Mouse (Mus musculus) liver, adult 2 months (tissue): Measurements from ENCODE around the gene G6pc. TPM values are rescaled to one million over a fixed set of nuclear protein-coding genes. Genes with fewer than 3 reads are reported as not detected.
A peak's percentile ranks its signal among the peaks of the same experiment; 100 is the strongest.

Experiments used
- DNase-seq: peaks from one replicate; pipeline ENCODE4 v3.0.0-alpha.2; 2011; ENCODE audit warnings: low read depth, low spot score; ENCODE audit errors: extremely low read depth
- H3K27ac ChIP-seq: fragments of 200-500 bp; replicated peaks from 2 replicates; pipeline ENCODE4 v1.5.1; 2012; ENCODE audit warnings: low read depth, mild to moderate bottlenecking, control low read depth, inconsistent platforms, low read length; ENCODE audit not compliant: insufficient read depth
- H3K27me3 ChIP-seq: fragments of 200-500 bp; 2 replicates; pipeline ENCODE4 v1.6.1; 2012; ENCODE audit warnings: mild to moderate bottlenecking, moderate library complexity, low read length, inconsistent platforms; ENCODE audit not compliant: control insufficient read depth, insufficient read depth
- H3K36me3 ChIP-seq: fragments of 200-500 bp; 2 replicates; pipeline ENCODE4 v1.6.1; 2012; ENCODE audit warnings: low read length, inconsistent platforms; ENCODE audit not compliant: control insufficient read depth, insufficient read depth
- H3K4me1 ChIP-seq: fragments of 200-500 bp; 2 replicates; pipeline ENCODE4 v1.6.1; 2011; ENCODE audit warnings: low read length; ENCODE audit not compliant: control insufficient read depth, insufficient read depth
- H3K4me3 ChIP-seq: fragments of 200-500 bp; 2 replicates; pipeline ENCODE4 v1.5.1; 2011; ENCODE audit warnings: low read depth, mild to moderate bottlenecking, control low read depth, low read length, moderate library complexity; ENCODE audit not compliant: insufficient read depth
- H3K79me2 ChIP-seq: fragments of 200-500 bp; 2 replicates; pipeline ENCODE4 v1.6.1; 2012; ENCODE audit warnings: inconsistent platforms, mild to moderate bottlenecking, low read length, moderate library complexity; ENCODE audit not compliant: control insufficient read depth, insufficient read depth
- H3K9ac ChIP-seq: fragments of 200-500 bp; 2 replicates; pipeline ENCODE4 v1.6.1; 2012; ENCODE audit warnings: low read depth, mild to moderate bottlenecking, control low read depth, inconsistent platforms, low read length
- CTCF ChIP-seq: fragments of 200-500 bp; IDR thresholded peaks from 2 replicates; pipeline ENCODE4 v1.5.1; 2011; ENCODE audit warnings: low read depth, low read length, control low read depth
- POLR2A ChIP-seq: fragments of 200-500 bp; IDR thresholded peaks from 2 replicates; pipeline ENCODE4 v1.6.1; 2011; ENCODE audit warnings: low read length, control low read depth; ENCODE audit not compliant: insufficient read depth; ENCODE audit errors: extremely low read depth
- WGBS: fragments of 180-500 bp; shearing (Covaris S2); methylation state at CpG from one replicate; pipeline ENCODE4 v1.1.7; 2018; 5-methylcytosine and 5-hydroxymethylcytosine counted together
- polyA plus RNA-seq: library from polyadenylated mRNA; depleted of rRNA; stranded (reverse); fragments of >200 nt; gene quantifications from 2 replicates; pipeline ENCODE4 v1.2.3, GENCODE M21; 2012
- total RNA-seq: library from RNA; depleted of rRNA; stranded (reverse); fragments of >200 nt; gene quantifications from 2 replicates; pipeline ENCODE4 v1.2.3, GENCODE M21; 2014

Gene G6pc
- total and polyA plus RNA-seq, 2 experiments, result 115 to 121 TPM

- no peaks in the 10 kb centered on the region for H3K4me1 ChIP-seq
- H3K36me3 ChIP-seq, result peaks cover 3% of the 10 kb centered on the region; the same call in 1 of the 2 replicates
- H3K4me3 ChIP-seq, result peak within 1 kb of the TSS; percentile 77
- H3K27me3 ChIP-seq, result no peaks in the 10 kb centered on the region
- TF ChIP-seq POLR2A (no peak), CTCF (no peak)
- 0 out of 2 replicates have a peak within 1 kb of the TSS, but pooled peaks have one; percentile 26 for H3K27ac ChIP-seq
- H3K9ac ChIP-seq, result peak within 1 kb of the TSS; percentile 82
- under 1% methylated on average over 45 of the region's 45 CpGs for WGBS
- no peaks in the 10 kb centered on the region for H3K79me2 ChIP-seq
- peak; percentile 75 for DNase-seq
Measured at GRCm38 (mm10) chr11:101417101-101417855, 49.9 kb downstream of the G6pc start, which contains the start of gene Aarsd1. TSS of gene Aarsd1 (minus strand) at chr11:101417615.

GRCm38 (mm10) chr11:101418991-101419390 lies 51.6 kb downstream of the G6pc start:
- no peak overlapping the region for H3K27ac ChIP-seq
- H3K4me3 ChIP-seq, result no peak overlapping the region
- 0 out of 2 replicates have a peak, but pooled peaks cover under 1% of the 10 kb centered on the region for H3K4me1 ChIP-seq
- no peaks in the 10 kb centered on the region for H3K36me3 ChIP-seq
- WGBS, result 78% methylated on average over 6 of the region's 6 CpGs
- no peaks in the 10 kb centered on the region for H3K27me3 ChIP-seq
- H3K9ac ChIP-seq, result no peak overlapping the region
- TF ChIP-seq POLR2A (no peak), CTCF (no peak)
- no peaks in the 10 kb centered on the region for H3K79me2 ChIP-seq
- DNase-seq, result no peak

GRCm38 (mm10) chr11:101419610-101420009 lies 52.2 kb downstream of the G6pc start:
- 70% methylated on average over 3 of the region's 3 CpGs for WGBS
- Histone ChIP-seq H3K27ac (no peak overlapping the region), H3K4me1 (peaks cover 5% of the 10 kb centered on the region; the same call in 1 of the 2 replicates), H3K36me3 (no peaks in the 10 kb centered on the region), H3K79me2 (no peaks in the 10 kb centered on the region), H3K9ac (no peak overlapping the region), H3K4me3 (no peak overlapping the region), H3K27me3 (no peaks in the 10 kb centered on the region)
- no peak for DNase-seq
- TF ChIP-seq CTCF, result no peak
- no peak for TF ChIP-seq POLR2A

GRCm38 (mm10) chr11:101420148-101420547 lies 52.8 kb downstream of the G6pc start:
- Histone ChIP-seq H3K27ac (no peak overlapping the region), H3K4me1 (peaks cover 5% of the 10 kb centered on the region; the same call in 1 of the 2 replicates), H3K79me2 (0 out of 2 replicates have a peak, but pooled peaks cover 2% of the 10 kb centered on the region), H3K27me3 (no peaks in the 10 kb centered on the region), H3K36me3 (no peaks in the 10 kb centered on the region), H3K4me3 (no peak overlapping the region), H3K9ac (no peak overlapping the region)
- TF ChIP-seq CTCF (no peak), POLR2A (no peak)
- 86% methylated on average over 5 of the region's 5 CpGs for WGBS
- DNase-seq, result no peak

GRCm38 (mm10) chr11:101424105-101424851 lies 56.9 kb downstream of the G6pc start, which contains the start of gene Gm27029:
TSS of gene Gm27029 (minus strand) at chr11:101424796.
- Histone ChIP-seq H3K9ac (peak within 1 kb of the TSS; percentile 95), H3K4me1 (peaks cover 14% of the 10 kb centered on the region), H3K4me3 (peak within 1 kb of the TSS; percentile 97), H3K36me3 (no peaks in the 10 kb centered on the region), H3K79me2 (peaks cover 11% of the 10 kb centered on the region; the same call in 1 of the 2 replicates), H3K27me3 (no peaks in the 10 kb centered on the region), H3K27ac (peak within 1 kb of the TSS; percentile 72)
- 10% methylated on average over 23 of the region's 23 CpGs for whole genome bisulfite sequencing
- DNase-seq, result no peak
- TF ChIP-seq POLR2A, result no peak
